Mouse (Mus musculus) G1E (cell line): Measurements from ENCODE around the gene Sipa1l3.

Experiments
- CTCF ChIP-seq: IDR thresholded peaks from 2 replicates; pipeline ENCODE4 v1.5.1; 2012; ENCODE audit warnings: low read depth, low read length, inconsistent platforms, mixed read lengths
- GATA1 ChIP-seq: IDR thresholded peaks from 2 replicates; pipeline ENCODE4 v1.6.1; 2012; ENCODE audit warnings: borderline replicate concordance, low read length, inconsistent platforms, mixed read lengths
- TAL1 ChIP-seq: conservative IDR thresholded peaks from 2 replicates; pipeline ENCODE4 v1.6.1; 2012; ENCODE audit warnings: low read depth, low read length, inconsistent platforms, mixed read lengths

- TF ChIP-seq CTCF (no peak), TAL1 (no peak), GATA1 (no peak)
These were observed 26.6 kb downstream of the Sipa1l3 start for GRCm38 (mm10) chr7:29491861-29492260.
